ENCODE assay signal across 18 mouse cellular contexts in the genomic region with DNA sequence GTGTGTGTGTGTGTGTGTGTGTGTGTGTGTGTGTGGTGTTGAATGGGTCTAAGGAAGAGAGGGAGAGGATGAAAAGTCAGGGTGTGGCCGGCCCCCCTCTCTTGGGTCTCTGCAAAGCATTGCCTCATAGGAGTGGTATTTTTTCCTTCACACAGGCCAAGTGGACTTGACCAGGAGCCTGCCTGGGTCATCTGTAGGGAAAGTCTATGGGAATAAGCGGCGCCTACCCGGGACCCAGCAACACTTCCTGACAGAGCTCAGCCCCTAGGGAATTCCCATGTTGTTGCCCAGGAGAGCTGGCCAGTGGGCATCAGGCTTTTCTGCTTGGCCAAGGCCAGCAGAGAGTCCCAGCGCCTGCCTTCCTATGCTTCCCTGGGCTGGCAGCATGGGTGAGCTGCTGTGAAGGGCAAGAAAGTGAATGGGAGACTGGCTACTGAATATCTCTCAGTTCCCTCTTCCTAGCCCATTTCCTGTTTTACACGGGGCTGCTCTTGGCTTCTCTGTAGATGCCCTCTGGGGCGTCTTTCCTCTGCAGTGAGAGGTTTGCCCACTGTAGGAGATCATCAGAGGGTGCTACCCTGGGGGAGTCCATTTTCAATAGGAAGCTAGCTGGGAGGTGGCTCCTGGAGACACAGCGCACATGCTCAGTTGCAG. TPM values are rescaled to one million over a fixed set of nuclear protein-coding genes. Genes with fewer than 3 reads are reported as not detected.
A peak's percentile ranks its signal among the peaks of the same experiment; 100 is the strongest.
DNase-seq lines count a peak whose midpoint lies in the region; ATAC-seq and TF ChIP-seq lines count a peak whose summit lies in the region.
"Had no signal": no experiment of that assay in that cellular context is flagged by ENCODE, and none has a peak within 500 bp of the region (broad histone marks: within the 10 kb centered on the region; RNA-seq: fewer than 3 reads in every experiment).

No protein-coding gene starts in this region.

- H3K9me3 ChIP-seq in kidney, embryonic 14.5 days (ENCODE audit: control insufficient read depth, low read length), result no peaks in the 10 kb centered on the region
- H3K9me3 ChIP-seq: forebrain, embryonic 15.5 days; hindbrain, embryonic 12.5 days; liver, embryonic 15.5 days; midbrain, embryonic 10.5 days had no signal

- no peak overlapping the region for H3K4me2 ChIP-seq in kidney, embryonic 14.5 days (replicated peaks; ENCODE audit: low read depth, low read length)
- H3K4me2 ChIP-seq: forebrain, embryonic 15.5 days; hindbrain, embryonic 12.5 days; limb, embryonic 12.5 days; liver, embryonic 15.5 days had no signal

- no peaks in the 10 kb centered on the region for H3K27me3 ChIP-seq in kidney, embryonic 14.5 days (ENCODE audit: control insufficient read depth, insufficient read depth, low read length)
- H3K27me3 ChIP-seq in splenic B cell, adult 2 months (ENCODE audit: control insufficient read depth, insufficient read depth, low read length, poor library complexity, severe bottlenecking), result no peaks in the 10 kb centered on the region
- H3K27me3 ChIP-seq: forebrain, embryonic 15.5 days; hindbrain, embryonic 12.5 days; limb, embryonic 12.5 days; liver, embryonic 15.5 days had no signal

- TF ChIP-seq CTCF in gastrocnemius, adult 2 months (IDR thresholded peaks at IDR 0.05), result no peak

- intact Hi-C loops in gastrocnemius, adult 2 months (cut with DNase I), result no loop called here

- WGBS in kidney, embryonic 14.5 days, result 76% methylated on average over 8 of the region's 8 CpGs

- H3K4me3 ChIP-seq in gastrocnemius, adult 2 months, result no peak overlapping the region
- no peak overlapping the region for H3K4me3 ChIP-seq in kidney, embryonic 14.5 days (ENCODE audit: low read length)
- H3K4me3 ChIP-seq: forebrain, embryonic 15.5 days; hindbrain, embryonic 12.5 days; left cerebral cortex, adult 2 months; limb, embryonic 12.5 days; liver, embryonic 15.5 days; midbrain, embryonic 10.5 days had no signal

- H3K9ac ChIP-seq in kidney, embryonic 14.5 days (ENCODE audit: low read depth, low read length), result no peak overlapping the region
- H3K9ac ChIP-seq: forebrain, embryonic 15.5 days; hindbrain, embryonic 12.5 days; limb, embryonic 12.5 days; liver, embryonic 15.5 days had no signal

- no peaks in the 10 kb centered on the region for H3K4me1 ChIP-seq in kidney, embryonic 14.5 days (ENCODE audit: control insufficient read depth, insufficient read depth, low read length)
- H3K4me1 ChIP-seq: forebrain, embryonic 15.5 days; hindbrain, embryonic 12.5 days; limb, embryonic 12.5 days; liver, embryonic 15.5 days had no signal

- no peak for DNase-seq in gastrocnemius, adult 2 months
- DNase-seq in gastrocnemius, adult 18-20 months (ENCODE audit: low spot score), result no peak
- no peak for DNase-seq in kidney, adult 18-20 months
- DNase-seq in lung, postnatal 10 days, result peak; percentile 61
- peak; percentile 11 for DNase-seq in splenic B cell, adult 2 months (ENCODE audit: low read depth, low spot score)
- no peak for DNase-seq in spleen, postnatal 14 days (ENCODE audit: low spot score in 2 of 2)
- DNase-seq in embryo, embryonic 10 days (ENCODE audit: low spot score), result no peak
- DNase-seq: adrenal gland, postnatal 10 days; cerebellum, adult 2 months; gastrocnemius, postnatal 10 days; thymus, postnatal 4 days had no signal

- 0 out of 2 replicates have a peak, but pooled peaks have one; percentile 24 for ATAC-seq in kidney, embryonic 14.5 days (ENCODE audit: low FRiP score, low TSS enrichment)
- ATAC-seq: forebrain, embryonic 15.5 days had no signal

- H3K27ac ChIP-seq in gastrocnemius, adult 2 months, result peak overlapping the region; percentile 57
- H3K27ac ChIP-seq in kidney, embryonic 14.5 days (ENCODE audit: low read depth, low read length), result no peak overlapping the region
- H3K27ac ChIP-seq: forebrain, embryonic 15.5 days; hindbrain, embryonic 12.5 days; left cerebral cortex, adult 2 months; limb, embryonic 12.5 days; liver, embryonic 15.5 days; midbrain, embryonic 10.5 days had no signal

- no peaks in the 10 kb centered on the region for H3K36me3 ChIP-seq in kidney, embryonic 14.5 days (ENCODE audit: control insufficient read depth, insufficient read depth, low read length)
- H3K36me3 ChIP-seq in splenic B cell, adult 2 months (ENCODE audit: control insufficient read depth, insufficient read depth, low read length, poor library complexity, severe bottlenecking), result no peaks in the 10 kb centered on the region
- H3K36me3 ChIP-seq: forebrain, embryonic 15.5 days; hindbrain, embryonic 12.5 days; limb, embryonic 12.5 days; liver, embryonic 15.5 days; midbrain, embryonic 10.5 days had no signal

RNA-seq across cellular contexts. Expression of gene Ccnd1, which starts 41.8 kb away (rescaled TPM):
- total RNA-seq in gastrocnemius, adult 2 months (2021), result 1 to 10 TPM; 1.6 to 5.2 TPM
- total RNA-seq in gastrocnemius, adult 18-20 months (2021), result 1 to 10 TPM; 3.2 to 9.1 TPM
- 231 and 315 TPM in 2 replicates for polyA plus RNA-seq in kidney, embryonic 14.5 days (2014; fragmentation: Nextera tagmentation; extraction: Ambion mirVana)

Comparison
In these comparisons a context has a peak if more than half of its experiments do, and no peak if none do; other contexts are left out.
1. DNase-seq: peak in lung, postnatal 10 days (single experiment) and splenic B cell, adult 2 months (single experiment); none in gastrocnemius, adult 2 months (single experiment), gastrocnemius, adult 18-20 months (single experiment), kidney, adult 18-20 months (single experiment), spleen, postnatal 14 days (0 of 2) and embryo, embryonic 10 days (single experiment).